Mouse (Mus musculus) thymus, adult 2 months (tissue): ENCODE results near the gene Pidd1.

ENCODE experiments used
- CTCF ChIP-seq: fragments of 200-500 bp; IDR thresholded peaks from 2 replicates; pipeline ENCODE4 v1.5.1; 2012; ENCODE audit warnings: mild to moderate bottlenecking, control low read depth, low read length, moderate library complexity, borderline replicate concordance; ENCODE audit not compliant: control insufficient read depth, poor library complexity, insufficient read depth; ENCODE audit errors: extremely low read depth
- POLR2A ChIP-seq: fragments of 200-500 bp; IDR thresholded peaks from 2 replicates; pipeline ENCODE4 v1.6.1; 2012; ENCODE audit warnings: mild to moderate bottlenecking, low read length, control low read depth, moderate library complexity; ENCODE audit not compliant: control insufficient read depth, poor library complexity, insufficient read depth; ENCODE audit errors: extremely low read depth

DNA sequence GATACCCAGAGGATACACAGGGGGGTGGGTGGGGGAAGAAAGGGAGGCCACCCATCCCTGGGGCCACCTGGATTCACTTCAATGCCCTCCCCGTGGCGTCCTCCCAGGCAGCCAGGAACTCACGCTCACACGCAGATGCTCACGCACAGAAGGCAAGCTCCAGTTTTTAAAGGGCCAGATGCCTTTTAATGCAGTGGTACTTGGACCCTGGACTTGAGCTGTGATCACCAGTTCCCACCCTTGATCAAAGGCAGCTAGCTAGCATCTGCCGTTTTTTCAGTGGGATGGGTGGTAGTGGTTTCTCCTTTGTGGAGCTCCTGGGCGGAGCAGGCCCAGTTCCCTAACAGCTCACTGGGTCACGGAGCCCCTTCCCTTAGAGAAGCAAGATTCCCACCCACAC is 9.4 kb downstream of the Pidd1 start:
- no peak for TF ChIP-seq CTCF
- no peak for TF ChIP-seq POLR2A
